Mouse (Mus musculus) c-Kit-negative CD71-positive TER-119-positive erythroid progenitor cells, embryonic 14.5 days (primary cell): ENCODE results near the gene Ube4b.

ENCODE experiments used
- DNase-seq: peaks from one replicate; pipeline ENCODE4 v3.0.0-alpha.2; 2013; ENCODE audit warnings: low read depth, low spot score

Gene Ube4b

DNA sequence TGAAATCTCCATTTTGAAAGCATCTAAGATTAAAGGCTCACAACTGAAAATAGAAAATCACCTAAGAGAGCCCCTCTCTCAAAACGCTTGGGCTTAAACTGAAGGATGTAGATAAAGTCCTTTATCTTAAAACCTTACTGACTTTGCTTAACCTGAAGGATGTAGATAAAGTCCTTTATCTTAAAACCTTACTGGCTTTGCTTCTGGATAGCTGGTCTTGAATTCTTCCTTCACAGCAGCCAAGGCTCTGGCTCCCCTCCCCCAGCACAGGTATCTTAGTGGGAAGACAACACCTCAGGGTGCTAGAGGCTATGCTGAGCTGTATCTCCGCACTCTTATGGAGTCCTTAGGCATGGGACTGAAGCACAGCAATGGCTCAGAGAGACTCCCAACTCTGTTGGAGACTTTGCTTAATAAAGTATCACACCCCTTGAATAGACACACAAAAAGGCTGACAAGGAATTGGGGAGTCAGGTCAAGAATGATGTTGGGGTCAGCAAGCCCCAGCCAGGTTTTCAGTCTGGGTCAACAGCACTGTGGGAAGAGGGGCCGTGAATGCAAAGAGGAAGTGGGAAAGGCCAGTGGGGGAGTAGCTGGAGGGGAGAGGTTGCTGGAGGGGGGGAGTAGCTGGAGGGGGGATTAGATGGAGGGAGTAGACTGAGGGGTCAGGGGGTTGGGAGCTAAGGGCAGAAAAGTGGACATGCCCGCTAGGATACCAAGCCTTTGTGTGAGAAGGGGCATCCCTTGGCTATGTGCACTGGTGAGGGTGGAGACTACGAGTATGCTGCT is 86.9 kb downstream of the Ube4b start:
- DNase-seq = no peak

DNA sequence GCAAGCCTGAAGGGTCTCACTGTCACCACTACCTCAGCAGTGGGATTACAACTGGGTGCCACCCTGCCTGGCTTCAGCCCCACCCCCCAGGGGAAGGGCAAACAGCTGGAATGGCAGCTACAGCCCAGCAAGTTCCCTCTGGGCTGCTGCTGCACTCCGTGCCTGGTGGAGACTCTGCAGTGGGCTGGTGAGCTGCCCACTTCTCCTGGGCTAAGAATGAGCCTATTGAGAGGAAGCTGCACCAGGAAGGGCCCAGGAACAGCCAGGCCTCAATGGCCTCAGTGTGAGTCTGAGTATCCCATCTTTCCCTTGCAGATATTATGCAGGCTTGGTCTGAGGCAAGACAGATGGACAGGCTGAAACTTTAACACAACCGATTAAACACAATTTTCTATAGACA is 88.4 kb downstream of the Ube4b start:
- DNase-seq = no peak

GRCm38 (mm10) chr4:149337353-149337752 is 89.2 kb downstream of the Ube4b start:
- DNase-seq = no peak

GRCm38 (mm10) chr4:149336302-149336701 is 90.2 kb downstream of the Ube4b start:
- DNase-seq = no peak

GRCm38 (mm10) chr4:149334881-149335280 is 91.7 kb downstream of the Ube4b start:
- no peak for DNase-seq

DNA sequence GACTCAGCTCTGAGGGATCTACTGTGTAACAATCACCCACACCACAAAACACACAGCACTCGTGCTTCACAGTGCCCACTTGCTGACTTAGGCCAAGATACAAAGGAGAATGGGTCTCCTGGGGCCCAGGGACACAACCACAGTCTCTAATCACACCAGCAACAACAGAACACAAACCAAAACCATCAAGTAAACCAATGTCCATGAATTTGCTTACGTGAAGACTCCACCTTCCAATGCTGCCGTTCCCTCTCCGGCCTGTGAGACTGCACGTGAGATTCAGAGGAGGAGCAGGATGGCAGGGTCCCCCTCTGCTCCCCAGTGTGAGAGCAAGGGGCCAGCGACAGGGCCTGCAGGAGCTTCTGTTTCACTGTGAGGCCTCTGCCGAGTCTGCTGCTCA is 93.8 kb downstream of the Ube4b start:
- DNase-seq = no peak

GRCm38 (mm10) chr4:149330495-149330894 is 96.1 kb downstream of the Ube4b start:
- DNase-seq = no peak

GRCm38 (mm10) chr4:149328735-149329134 is 97.8 kb downstream of the Ube4b start:
- DNase-seq = no peak

GRCm38 (mm10) chr4:149327281-149327680 is 99.3 kb downstream of the Ube4b start:
- no peak for DNase-seq

DNA sequence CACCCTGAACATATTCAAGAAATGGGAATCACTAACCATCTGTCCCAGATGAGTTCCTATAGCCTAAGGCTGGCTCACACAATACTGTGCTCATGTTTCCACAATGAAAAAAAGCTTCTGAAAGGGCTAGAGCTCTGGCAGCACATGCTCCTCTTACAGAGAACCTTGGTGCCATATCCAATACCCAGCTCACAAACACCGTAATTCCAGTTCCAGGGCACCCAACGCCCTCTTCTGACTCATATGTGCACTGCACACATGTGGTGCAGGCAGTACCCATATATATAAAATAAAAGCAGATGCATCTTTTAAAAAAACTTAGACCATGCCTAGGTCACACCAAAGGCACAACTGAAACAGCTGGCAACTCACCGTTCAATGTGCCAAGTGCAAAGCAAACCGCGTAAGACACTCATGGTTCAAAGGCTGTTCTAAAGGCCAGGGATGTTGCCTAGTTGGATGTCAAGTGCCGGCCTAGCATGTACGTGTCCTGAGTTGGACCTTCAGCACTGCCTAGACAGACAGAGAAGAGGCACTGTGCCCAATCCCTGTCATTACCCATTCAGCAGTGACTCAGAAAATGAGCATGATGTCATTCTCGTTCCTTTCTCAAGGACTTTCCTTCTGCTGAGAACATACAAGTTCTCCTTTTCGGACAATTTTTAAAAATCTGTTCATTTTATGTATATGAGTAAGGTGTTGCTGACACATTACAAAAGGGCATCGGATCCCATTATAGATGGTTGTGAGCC is 101.0 kb downstream of the Ube4b start:
- DNase-seq = no peak

- no peak for DNase-seq
Measured at GRCm38 (mm10) chr4:149323730-149324129, 102.8 kb downstream of the Ube4b start.

DNA sequence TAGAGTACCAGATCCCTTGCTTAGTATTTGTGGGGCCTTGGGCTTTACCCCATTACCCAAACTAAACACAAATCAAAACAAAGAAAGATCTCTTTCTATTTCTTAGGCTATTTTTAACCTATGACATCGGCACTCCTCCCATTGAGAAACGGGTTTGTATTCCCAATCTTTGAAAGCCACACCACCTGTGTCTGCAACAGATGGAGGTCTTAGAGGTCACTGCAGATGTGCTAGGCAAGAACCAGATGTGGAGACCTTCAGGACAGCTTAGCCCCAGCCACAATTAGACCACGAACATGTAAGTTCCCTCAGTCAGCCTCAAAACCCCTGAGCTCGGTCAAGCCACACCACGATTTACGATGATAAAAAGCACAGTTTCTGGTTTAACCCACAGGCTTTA is 103.8 kb downstream of the Ube4b start:
- DNase-seq = no peak

- DNase-seq = no peak
Measured at GRCm38 (mm10) chr4:149322286-149322685, 104.3 kb downstream of the Ube4b start.

DNA sequence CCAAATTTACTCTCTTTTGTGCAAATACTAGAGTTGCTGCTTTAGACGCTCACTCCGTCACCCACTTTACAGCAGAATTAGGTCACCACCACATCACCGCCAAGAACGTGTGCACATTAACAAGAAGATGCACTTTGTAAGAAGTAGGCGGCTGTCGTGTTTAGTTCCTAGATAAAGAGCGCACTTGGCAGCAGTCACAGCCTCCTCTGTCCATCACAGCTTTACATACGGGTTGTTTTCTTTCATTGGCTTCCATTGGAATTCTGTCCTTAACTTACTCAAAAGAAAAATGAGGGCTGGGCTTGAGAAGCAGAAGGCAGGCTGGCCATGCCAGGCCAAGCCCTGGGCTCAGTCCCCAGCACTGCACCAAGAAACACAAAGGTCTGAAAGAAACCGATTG is 107.5 kb downstream of the Ube4b start:
- no peak for DNase-seq

GRCm38 (mm10) chr4:149317387-149317786 is 109.2 kb downstream of the Ube4b start:
- no peak for DNase-seq

- no peak for DNase-seq
Measured at GRCm38 (mm10) chr4:149314275-149314837, 112.2 kb downstream of the Ube4b start.

DNA sequence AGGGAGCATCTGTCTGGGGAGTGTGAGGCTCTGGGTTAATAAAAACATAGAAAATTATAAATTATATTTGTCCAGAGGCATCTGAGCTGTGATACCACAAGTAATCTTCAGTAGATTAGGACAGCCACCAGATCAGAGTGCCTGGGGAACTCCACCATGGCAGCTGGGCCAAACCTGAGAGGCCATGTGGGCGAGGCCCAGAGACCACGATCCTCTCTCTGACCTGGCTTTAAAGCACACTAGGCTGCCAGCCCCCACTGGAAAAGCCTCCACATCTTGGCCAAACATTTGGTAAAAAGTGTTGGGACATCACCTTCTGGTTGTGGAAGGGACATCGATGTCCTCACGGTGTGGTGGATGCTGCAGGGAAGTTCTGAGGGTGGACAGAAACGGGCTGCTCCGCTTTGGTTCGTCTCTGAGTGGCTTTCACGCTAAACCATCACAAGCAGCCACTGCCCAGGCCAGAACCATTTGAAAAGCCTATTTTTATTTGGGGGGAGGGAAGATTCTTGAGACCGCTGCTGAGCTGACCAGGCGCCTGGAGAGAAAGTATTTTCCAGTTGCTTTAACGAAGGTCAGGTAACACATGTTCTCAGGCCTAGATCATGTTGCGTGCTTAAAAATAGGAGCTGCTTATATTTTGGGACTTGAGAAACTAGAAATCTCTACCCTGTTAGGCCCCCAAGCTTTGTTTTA is 112.8 kb downstream of the Ube4b start:
- no peak for DNase-seq

DNA sequence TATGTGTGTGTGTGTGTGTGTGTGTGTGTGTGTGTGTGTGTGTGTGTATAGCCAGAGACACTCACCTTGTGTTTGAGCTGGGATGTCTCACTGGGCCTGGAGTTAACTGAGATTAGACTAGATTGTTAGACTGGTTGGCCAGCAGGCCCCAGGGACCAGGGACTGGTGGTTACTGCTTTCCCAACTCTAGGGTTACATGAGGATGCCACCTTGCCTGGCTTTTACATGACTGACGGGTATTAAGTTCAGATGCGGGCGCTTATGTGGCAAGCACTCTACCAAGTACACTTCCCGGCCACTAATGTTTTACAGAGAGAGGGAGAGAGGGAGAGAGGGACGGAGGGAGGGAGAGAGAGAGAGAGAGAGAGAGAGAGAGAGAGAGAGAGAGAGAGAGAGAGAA is 114.6 kb downstream of the Ube4b start:
- DNase-seq = no peak

DNA sequence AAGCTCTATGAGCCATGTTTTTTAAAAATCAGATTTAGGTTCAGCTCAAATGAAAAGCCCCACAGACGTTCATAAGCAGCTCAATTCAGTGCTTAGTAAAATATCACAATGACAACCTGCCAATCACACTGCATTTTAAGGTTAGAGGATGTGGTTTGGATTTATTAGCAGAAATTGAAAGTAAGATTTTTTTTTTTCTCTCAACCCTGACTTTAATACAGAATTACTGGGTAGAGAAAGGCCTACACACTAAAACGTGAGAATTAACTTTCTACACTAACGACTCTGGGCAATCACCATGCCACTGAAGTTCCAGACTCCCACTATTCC is 118.1 kb downstream of the Ube4b start:
- DNase-seq = no peak

GRCm38 (mm10) chr4:149307596-149308490 is 118.7 kb downstream of the Ube4b start, which contains the start of gene Kif1b:
Gene Kif1b, minus strand, starts transcription at chr4:149307693.
- peak; percentile 94 for DNase-seq
